Mouse (Mus musculus): ENCODE data around the gene Ccdc188. TPM values are rescaled to one million over a fixed set of nuclear protein-coding genes. Genes with fewer than 3 reads are reported as not detected.

The Ccdc188 gene
- total RNA-seq, 1 experiment from 2014 or later: not detected

- ATAC-seq (ENCODE audit: extremely low read depth, insufficient number of reproducible peaks, low FRiP score, poor library complexity, severe bottlenecking): no peak
Observed at GRCm38 (mm10) chr16:18230617-18231016, 12.9 kb downstream of the Ccdc188 start.

GRCm38 (mm10) chr16:18231047-18231446 is 13.4 kb downstream of the Ccdc188 start:
- no peak for ATAC-seq (ENCODE audit: extremely low read depth, insufficient number of reproducible peaks, low FRiP score, poor library complexity, severe bottlenecking)

GRCm38 (mm10) chr16:18231451-18231850 is 13.8 kb downstream of the Ccdc188 start:
- ATAC-seq (ENCODE audit: extremely low read depth, insufficient number of reproducible peaks, low FRiP score, poor library complexity, severe bottlenecking): no peak

GRCm38 (mm10) chr16:18233451-18233850 is 15.8 kb downstream of the Ccdc188 start:
- no peak for ATAC-seq (ENCODE audit: extremely low read depth, insufficient number of reproducible peaks, low FRiP score, poor library complexity, severe bottlenecking)

- 0 out of 2 replicates have a peak, but pooled peaks have one; percentile 9 for ATAC-seq (ENCODE audit: extremely low read depth, insufficient number of reproducible peaks, low FRiP score, poor library complexity, severe bottlenecking)
Observed at GRCm38 (mm10) chr16:18233919-18234670, 16.4 kb downstream of the Ccdc188 start.

GRCm38 (mm10) chr16:18234671-18235388 is 17.2 kb downstream of the Ccdc188 start, which contains the start of gene Zdhhc8:
Gene Zdhhc8 (minus strand): TSS chr16:18235136.
- peak; percentile 27; the same call in 1 of the 2 replicates for ATAC-seq (ENCODE audit: extremely low read depth, insufficient number of reproducible peaks, low FRiP score, poor library complexity, severe bottlenecking)

- peak; percentile 7; the same call in 1 of the 2 replicates for ATAC-seq (ENCODE audit: extremely low read depth, insufficient number of reproducible peaks, low FRiP score, poor library complexity, severe bottlenecking)
Observed at GRCm38 (mm10) chr16:18235389-18236065, 17.8 kb downstream of the Ccdc188 start.

GRCm38 (mm10) chr16:18236676-18237501 is 19.2 kb downstream of the Ccdc188 start:
- ATAC-seq (ENCODE audit: extremely low read depth, insufficient number of reproducible peaks, low FRiP score, poor library complexity, severe bottlenecking): no peak

- no peak for ATAC-seq (ENCODE audit: extremely low read depth, insufficient number of reproducible peaks, low FRiP score, poor library complexity, severe bottlenecking)
Observed at GRCm38 (mm10) chr16:18241581-18241980, 23.9 kb downstream of the Ccdc188 start.

GRCm38 (mm10) chr16:18247521-18248399 is 30.1 kb downstream of the Ccdc188 start:
- ATAC-seq (ENCODE audit: extremely low read depth, insufficient number of reproducible peaks, low FRiP score, poor library complexity, severe bottlenecking): no peak

- peak; percentile 90 for ATAC-seq (ENCODE audit: extremely low read depth, insufficient number of reproducible peaks, low FRiP score, poor library complexity, severe bottlenecking)
Observed at GRCm38 (mm10) chr16:18248433-18249363, 31.0 kb downstream of the Ccdc188 start, which contains the start of the genes Trmt2a and Ranbp1. Gene Trmt2a (plus strand): TSS chr16:18248679. Gene Ranbp1 (minus strand): TSS chr16:18248732.

GRCm38 (mm10) chr16:18249364-18249967 is 31.8 kb downstream of the Ccdc188 start:
- ATAC-seq (ENCODE audit: extremely low read depth, insufficient number of reproducible peaks, low FRiP score, poor library complexity, severe bottlenecking): peak; percentile 55

GRCm38 (mm10) chr16:18250231-18250630 is 32.6 kb downstream of the Ccdc188 start:
- ATAC-seq (ENCODE audit: extremely low read depth, insufficient number of reproducible peaks, low FRiP score, poor library complexity, severe bottlenecking): no peak

- ATAC-seq (ENCODE audit: extremely low read depth, insufficient number of reproducible peaks, low FRiP score, poor library complexity, severe bottlenecking): no peak
Observed at GRCm38 (mm10) chr16:18250828-18251790, 33.4 kb downstream of the Ccdc188 start.

- no peak for ATAC-seq (ENCODE audit: extremely low read depth, insufficient number of reproducible peaks, low FRiP score, poor library complexity, severe bottlenecking)
Observed at GRCm38 (mm10) chr16:18252736-18253135, 35.1 kb downstream of the Ccdc188 start.

Data from neutrophil, adult 5-6 weeks (primary cell).